Mouse (Mus musculus) ovary, postnatal 36 days (tissue): ENCODE data around the gene Olfr1032.
"Not testable (repeated sequence)": the region's sequence is repeated elsewhere in the genome, so short reads cannot be mapped to it uniquely, and the experiment has no call there.

ENCODE experiments used
- DNase-seq: peaks from one replicate; pipeline ENCODE4 v3.0.0; 2022; ENCODE audit warnings: low spot score, mixed read lengths

Olfr1032 gene

DNA sequence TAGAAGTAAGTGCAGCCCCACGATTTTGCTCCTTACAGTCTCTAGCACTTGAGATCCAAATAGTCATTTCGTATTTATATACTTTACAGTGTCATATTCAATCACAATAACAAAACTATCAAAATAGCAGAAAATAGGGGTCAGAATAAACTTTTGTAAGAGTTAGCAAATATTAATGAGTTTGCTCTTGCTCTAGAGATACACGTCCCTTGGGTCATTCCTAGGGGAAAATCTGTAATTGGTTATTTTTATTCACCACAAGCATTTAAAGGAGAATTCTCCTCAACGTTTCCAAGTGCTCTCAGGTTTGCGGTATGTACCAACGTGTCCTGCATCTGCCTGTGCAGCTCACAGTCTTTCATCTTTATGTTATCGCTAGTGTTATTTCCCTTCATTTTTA is at the start of gene Olfr1032:
Gene Olfr1032 (plus strand): TSS at position 301 of the 400 bp plus-strand sequence.
- DNase-seq = no peak

DNA sequence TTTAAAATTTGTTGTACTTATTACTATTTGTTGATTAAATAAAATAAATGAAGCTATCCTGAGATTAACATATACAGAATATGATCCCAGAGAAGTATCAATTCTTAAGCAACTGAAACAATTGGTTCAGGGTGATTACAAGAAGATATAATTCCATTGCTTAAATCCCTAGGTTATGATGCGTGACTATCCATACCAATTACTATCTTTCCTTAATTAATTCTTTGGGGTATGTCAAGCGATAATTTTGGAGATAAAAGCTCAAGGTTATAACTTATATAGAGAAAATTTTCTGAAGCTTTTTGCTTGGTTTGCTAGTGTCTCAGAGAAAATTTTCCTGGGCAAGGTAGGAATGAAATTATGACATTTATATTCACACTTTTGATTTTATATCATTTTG is 31.7 kb upstream of the Olfr1032 start, which contains the start of gene Olfr1029:
Gene Olfr1029 (plus strand): TSS at position 301 of the 400 bp plus-strand sequence.
- DNase-seq = no peak

DNA sequence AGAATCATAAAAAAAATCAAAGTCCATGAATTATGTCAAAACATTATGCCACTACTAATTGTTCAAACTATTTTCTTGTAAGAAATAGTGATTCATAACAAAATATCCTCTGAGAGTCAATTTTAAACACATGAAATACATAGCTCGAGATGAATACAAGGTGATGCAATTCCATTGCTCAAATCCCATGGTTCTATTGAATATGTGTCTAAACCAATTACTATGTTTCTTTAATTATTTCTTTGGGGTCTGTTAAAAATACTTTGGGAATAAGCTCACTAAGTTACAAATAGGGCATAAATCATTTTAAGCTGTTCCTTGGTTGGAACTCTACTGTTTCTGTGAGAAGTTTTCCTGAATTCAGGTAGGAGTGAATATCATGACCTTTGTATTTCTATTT is 26.4 kb upstream of the Olfr1032 start, which contains the start of gene Olfr1030:
Gene Olfr1030 (plus strand): TSS at position 301 of the 400 bp plus-strand sequence.
- DNase-seq = no peak

DNA sequence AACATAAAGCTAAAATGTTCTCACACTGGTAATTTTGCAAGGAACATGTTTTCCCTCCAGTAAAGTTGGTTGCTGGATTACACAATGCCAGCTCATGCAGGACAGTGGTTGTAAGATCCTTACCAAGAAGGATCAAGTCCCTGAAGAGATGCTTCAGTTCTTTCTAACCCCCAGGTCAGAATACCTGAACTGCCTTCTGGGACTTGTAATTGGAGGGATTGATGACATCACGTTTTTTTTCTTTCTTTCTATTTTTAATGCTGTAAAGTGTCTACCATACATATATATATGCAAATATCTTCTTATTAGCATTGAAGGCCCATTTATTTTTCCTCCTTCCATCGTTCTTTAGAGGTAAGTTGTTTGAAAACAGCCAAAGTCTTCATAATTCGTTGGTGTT is 15.3 kb upstream of the Olfr1032 start, which contains the start of gene Olfr1031:
Gene Olfr1031 (plus strand): TSS at position 301 of the 400 bp plus-strand sequence.
- no peak for DNase-seq

DNA sequence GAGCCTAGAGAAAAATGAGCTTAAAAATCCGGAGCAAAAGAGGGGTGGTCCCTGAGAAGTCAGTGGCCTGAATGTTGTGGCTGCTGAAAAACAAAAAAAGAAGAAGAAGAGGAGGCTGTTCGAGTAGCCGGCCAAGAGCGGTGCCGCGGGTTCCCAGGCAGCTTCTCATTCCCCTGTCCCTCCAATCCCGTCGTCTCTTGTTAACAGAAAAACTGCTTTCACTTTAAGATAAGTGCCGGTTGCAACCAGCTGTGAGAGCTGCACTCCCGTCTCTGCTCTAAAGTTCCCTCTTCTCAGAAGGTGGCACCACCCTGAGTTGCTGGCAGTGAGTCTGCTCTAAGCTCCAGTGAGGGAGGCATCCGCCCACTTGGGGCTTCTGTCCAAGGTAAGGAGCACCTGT is 15.1 kb downstream of the Olfr1032 start, which contains the start of gene Olfr1033:
Gene Olfr1033 (plus strand): TSS at position 228 of the 400 bp plus-strand sequence.
- peak; percentile 20 for DNase-seq

DNA sequence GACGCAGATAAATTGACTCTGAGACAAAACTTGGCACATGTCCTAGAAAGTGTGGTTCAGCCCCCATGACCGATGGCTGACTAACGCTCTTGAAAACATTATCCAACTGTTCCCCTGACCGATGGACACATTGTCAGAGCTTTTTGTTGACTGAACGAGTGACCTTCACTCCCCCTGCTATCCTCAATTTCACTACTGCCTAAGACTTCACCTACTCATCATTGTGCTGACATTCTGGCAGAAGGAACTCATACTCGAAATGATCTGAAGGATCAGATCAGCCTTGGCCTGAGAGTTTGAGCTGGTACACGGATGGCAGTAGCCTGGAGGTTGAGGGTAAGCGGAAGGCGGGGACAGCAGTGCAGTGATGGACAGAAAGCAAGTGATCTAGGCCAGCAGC is 16.2 kb downstream of the Olfr1032 start:
- not testable (repeated sequence) for DNase-seq

DNA sequence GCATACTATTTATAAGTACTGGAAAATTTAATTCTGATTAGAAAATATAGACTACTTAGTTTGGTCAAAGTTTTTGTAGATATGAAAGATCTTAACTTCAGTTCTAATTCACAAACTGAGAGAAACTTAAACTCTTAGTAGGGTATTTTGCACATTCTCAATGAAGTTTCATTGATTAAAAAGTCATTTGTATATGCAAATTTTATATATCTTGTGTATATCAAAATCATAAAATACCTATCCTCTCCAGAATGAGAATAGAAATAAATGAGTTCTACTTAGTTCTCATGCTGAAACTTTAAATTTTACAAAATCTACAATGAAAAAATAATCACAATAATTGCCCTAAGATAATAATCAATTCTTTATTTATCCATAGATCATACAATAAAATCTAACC is 40.2 kb downstream of the Olfr1032 start, which contains the start of gene Olfr1034:
Gene Olfr1034 (plus strand): TSS at position 301 of the 400 bp plus-strand sequence.
- DNase-seq = no peak

DNA sequence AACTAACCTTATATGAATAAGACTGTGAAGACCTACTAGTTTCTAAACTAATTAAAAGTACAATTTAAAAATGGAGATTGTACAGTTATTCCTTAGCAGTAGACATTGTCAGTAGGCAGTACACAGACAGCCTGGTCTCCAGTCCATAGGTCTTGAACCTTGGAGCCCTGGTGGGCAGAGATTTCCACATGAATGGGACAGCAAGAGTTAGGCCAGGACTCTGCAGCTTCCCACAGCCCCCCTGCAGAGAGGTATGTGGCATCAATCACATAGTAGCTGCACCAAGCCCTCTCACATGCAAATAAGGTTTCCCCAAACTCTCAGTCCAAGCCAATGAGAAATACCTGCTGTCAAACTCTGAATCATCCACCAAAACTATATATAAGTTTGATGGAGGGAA is 45.4 kb downstream of the Olfr1032 start:
- not testable (repeated sequence) for DNase-seq
